Mouse (Mus musculus): ENCODE results near the gene Evi2b.

Gene Evi2b

DNA sequence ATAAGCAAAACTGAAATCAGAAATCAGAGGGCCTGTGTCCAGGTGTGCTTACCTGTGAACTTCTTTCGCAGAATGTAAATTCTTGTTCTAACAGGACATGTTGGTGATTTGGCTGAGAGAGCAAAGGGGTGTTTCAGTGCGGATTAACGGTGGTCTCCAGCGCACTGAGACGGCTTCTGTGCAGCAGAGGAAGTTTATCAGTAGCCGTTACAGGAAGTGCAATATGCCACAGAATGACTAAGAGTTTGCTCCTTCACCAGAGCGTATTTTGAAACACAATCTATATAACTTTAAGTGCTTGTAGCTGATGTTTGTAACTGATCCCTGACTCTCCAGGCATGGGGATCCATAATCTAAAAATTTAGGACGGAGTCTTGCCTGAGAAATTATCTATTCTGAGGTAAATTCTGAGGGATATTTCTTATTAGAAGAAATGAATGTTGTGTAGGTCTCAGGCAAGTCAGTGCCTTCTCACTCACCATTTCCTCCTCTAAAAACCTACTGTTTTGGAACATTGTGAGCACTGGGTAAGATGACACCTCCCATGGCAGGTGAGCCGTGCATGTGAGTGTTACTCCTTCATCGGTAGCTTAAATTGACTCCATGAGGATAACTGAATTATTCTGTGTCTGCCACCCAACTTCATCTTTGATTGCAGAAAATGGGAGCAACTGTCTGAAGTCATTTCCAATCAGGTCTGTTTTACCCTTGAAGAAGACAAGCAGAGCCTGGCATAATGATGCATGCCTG, at the start of gene Evi2b:
Gene Evi2b, minus strand, starts transcription at position 203 of the 750 bp plus-strand sequence.
- peak; percentile 44 to 53 for DNase-seq (ENCODE audit: low spot score in 2 of 2)

GRCm38 (mm10) chr11:79570319-79570718, 46.8 kb upstream of the Evi2b start:
- no peak for DNase-seq (ENCODE audit: low spot score in 2 of 2)

DNA sequence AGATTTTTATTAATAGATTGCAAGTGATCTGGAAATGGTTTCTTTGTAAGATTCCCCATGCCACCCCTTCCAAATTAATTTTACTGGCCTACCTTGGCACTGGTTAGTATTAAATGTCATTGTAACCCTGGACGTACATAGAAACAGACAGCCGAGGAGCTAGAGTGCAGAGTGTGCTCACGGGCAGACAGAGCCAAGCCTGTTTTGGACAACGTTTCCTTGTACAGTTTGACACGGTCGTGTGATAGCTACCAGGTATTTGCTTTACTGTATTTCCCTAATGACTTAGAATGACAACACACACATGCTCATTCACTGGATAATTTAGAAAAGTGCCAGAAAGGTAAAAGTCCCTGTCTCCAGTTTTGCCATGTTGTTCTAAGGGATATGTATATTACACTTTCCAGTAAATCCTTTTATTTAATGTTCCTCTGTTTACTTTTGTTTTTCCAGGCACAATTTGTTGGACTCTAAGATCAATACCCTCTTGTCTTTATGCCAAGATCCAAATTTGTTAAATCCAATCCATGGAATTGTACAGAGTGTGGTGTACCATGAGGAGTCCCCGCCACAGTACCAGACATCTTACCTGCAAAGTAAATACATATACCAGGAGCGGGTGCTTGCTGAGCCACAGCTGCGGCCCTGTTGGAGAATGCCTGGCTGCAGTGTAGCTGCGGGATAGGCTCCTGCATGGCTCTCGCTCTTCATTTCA, 44.8 kb upstream of the Evi2b start:
- no peak for DNase-seq (ENCODE audit: low spot score in 2 of 2)

GRCm38 (mm10) chr11:79566947-79567346, 43.4 kb upstream of the Evi2b start:
- DNase-seq (ENCODE audit: low spot score in 2 of 2): no peak

DNA sequence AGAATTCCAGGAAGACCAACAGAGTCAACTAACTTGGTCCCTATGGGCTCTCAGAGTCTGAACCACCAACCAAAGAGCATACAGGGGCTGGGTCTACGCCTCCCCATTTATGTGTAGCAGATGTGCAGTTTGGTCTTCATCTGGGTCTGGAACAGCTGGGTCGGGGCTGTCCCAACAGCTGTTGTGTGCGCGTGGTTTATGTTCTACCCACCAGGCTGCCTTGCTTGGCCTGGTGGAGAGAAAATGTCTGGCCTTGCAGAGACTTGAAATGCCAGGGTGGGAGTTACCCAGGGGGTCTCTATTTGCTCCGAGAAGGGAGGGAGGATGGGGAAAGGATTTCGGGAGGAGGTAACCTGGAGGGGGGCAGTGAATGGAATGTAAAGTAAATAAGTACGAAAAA, 39.9 kb upstream of the Evi2b start:
- no peak for DNase-seq (ENCODE audit: low spot score in 2 of 2)

- DNase-seq (ENCODE audit: low spot score in 2 of 2): no peak
Observed at GRCm38 (mm10) chr11:79560536-79560935, 37.0 kb upstream of the Evi2b start.

GRCm38 (mm10) chr11:79552622-79553021, 29.1 kb upstream of the Evi2b start:
- DNase-seq (ENCODE audit: low spot score in 2 of 2): no peak

GRCm38 (mm10) chr11:79536293-79536692, 12.7 kb upstream of the Evi2b start:
- no peak for DNase-seq (ENCODE audit: low spot score in 2 of 2)

DNA sequence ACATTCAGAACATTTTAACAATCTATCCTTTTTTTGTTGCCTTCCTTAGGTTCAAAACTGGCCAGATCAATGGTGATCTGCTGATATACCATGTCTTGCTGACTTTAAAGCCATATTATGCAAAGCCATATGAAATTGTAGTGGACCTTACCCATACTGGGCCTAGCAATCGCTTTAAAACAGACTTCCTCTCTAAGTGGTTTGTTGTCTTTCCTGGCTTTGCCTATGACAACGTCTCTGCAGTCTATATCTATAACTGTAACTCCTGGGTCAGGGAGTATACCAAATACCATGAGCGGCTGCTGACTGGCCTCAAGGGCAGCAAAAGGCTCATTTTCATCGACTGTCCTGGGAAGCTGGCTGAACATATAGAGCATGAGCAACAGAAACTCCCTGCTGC, 12.0 kb upstream of the Evi2b start:
- DNase-seq (ENCODE audit: low spot score in 2 of 2): no peak

GRCm38 (mm10) chr11:79533950-79534690, 10.6 kb upstream of the Evi2b start:
- DNase-seq (ENCODE audit: low spot score in 2 of 2): no peak

DNA sequence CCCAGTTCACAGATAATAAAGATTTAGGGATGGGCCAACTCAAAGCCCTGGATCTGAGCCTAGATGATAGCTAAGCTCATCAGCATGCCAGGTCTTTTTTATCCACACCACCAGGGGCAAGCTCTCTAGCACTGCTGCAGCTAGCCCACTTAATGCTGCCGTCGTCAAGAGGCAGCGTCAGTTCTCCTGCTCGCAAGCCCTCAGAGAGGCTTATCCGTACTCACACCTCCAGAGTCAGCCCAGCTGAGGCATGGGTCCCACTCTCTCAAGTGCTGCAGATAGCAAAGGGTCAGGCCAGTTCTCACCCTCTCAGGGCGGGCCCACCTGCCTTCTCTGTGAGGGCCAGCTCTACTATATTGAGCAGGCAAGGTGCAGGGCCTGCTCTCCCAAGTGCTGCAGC, 9.7 kb upstream of the Evi2b start:
- no peak for DNase-seq (ENCODE audit: low spot score in 2 of 2)

- no peak for DNase-seq (ENCODE audit: low spot score in 2 of 2)
Observed at GRCm38 (mm10) chr11:79531485-79531884, 7.9 kb upstream of the Evi2b start.

DNA sequence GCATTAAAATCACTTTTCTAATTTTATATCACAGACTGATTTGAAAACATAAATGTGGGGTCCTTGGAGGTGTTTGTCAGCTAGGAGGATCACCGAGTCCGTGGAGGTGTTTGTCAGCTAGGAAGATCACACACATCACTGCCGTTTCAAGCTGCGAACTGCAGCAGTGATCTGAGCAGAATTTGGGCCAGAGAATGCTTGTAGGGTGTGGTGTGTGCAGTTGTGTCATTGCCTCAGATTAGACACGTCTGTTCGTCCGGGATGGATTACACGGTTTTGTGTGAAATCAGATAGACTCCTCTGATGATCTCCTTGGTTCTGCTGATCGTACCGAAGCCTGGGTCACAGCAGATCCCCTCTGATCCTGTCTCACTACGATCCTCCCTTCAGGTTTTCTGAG, 7.2 kb upstream of the Evi2b start:
- DNase-seq (ENCODE audit: low spot score in 2 of 2): no peak

DNA sequence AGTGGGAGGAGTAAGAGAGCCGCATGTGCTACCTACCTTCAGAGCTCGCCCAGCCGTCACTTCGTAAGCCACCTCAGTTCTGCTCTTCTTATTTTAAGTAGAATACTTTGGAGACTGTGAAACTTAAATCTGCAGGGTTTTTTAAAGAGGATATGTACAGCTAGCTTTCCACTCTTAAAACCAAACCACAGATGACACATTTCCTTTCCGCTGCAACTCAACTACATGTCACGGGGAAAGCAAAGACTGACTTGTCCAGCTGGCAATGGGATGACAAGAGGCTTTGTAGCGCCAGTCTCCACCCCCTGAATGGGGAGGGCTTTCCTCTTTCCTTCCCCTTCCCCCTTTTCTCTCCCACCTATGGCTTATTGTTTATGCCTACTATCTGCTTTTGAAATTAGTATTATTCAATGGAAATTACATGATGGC, 6.8 kb upstream of the Evi2b start, which contains the start of the genes Evi2 and Evi2a:
Gene Evi2, minus strand, starts transcription at position 257 of the 429 bp plus-strand sequence.
Gene Evi2a, minus strand, starts transcription at position 277 of the 429 bp plus-strand sequence.
- DNase-seq (ENCODE audit: low spot score in 2 of 2): peak in 1 of 2 experiments; percentile 38

- no peak for DNase-seq (ENCODE audit: low spot score in 2 of 2)
Observed at GRCm38 (mm10) chr11:79529736-79530135, 6.2 kb upstream of the Evi2b start.

DNA sequence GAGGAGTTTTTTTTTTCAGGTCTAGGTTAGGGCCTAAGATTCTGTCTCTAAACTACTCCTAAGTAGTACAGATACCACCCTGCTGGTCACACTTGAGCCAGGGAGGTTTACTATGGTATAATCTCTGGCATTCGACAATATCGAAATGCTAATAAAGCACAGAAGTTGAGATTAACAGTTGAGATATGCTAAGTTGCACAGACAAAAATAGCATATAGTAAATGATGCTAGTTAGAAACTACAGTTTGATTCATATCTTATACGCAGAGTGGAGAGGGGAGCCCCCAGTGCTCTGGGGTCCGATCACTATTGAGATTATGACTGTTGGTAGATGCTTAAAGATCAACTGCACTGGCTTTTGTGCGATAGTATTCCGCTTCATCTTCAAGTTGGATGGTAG, 5.7 kb upstream of the Evi2b start:
- no peak for DNase-seq (ENCODE audit: low spot score in 2 of 2)

- no peak for DNase-seq (ENCODE audit: low spot score in 2 of 2)
Observed at GRCm38 (mm10) chr11:79528601-79529000, 5.0 kb upstream of the Evi2b start.

DNA sequence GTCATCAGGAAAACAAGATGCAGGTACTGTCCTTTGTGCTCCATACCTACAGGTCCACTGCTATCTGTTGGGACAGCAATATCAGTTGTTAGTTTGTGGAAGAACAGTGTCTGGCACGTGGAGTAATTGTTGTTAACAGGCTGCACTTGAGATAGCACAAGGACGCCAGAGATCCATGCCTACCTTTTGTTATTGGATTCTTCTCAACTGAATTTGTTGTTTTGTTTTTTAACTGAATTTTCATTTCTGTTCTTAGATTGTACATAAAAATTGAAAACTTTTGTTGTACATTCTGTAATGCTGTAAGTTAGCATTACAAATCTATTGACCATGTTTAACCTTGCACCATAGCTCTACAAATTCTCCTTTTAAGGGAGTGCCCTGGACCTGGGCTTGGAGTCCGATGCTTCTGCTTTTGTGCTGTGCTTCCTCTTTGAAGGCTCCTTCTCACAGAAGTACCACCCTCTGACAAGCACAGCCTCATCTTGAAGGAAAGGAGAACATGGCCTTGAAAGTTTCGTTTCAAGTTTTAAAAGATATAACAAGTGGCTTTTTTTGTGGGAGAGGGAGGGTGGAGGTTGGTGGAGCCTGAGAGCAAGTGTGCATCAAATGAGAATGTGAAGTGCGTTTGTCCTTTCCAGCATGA, 4.3 kb upstream of the Evi2b start:
- DNase-seq (ENCODE audit: low spot score in 2 of 2): peak in 1 of 2 experiments; percentile 54

DNA sequence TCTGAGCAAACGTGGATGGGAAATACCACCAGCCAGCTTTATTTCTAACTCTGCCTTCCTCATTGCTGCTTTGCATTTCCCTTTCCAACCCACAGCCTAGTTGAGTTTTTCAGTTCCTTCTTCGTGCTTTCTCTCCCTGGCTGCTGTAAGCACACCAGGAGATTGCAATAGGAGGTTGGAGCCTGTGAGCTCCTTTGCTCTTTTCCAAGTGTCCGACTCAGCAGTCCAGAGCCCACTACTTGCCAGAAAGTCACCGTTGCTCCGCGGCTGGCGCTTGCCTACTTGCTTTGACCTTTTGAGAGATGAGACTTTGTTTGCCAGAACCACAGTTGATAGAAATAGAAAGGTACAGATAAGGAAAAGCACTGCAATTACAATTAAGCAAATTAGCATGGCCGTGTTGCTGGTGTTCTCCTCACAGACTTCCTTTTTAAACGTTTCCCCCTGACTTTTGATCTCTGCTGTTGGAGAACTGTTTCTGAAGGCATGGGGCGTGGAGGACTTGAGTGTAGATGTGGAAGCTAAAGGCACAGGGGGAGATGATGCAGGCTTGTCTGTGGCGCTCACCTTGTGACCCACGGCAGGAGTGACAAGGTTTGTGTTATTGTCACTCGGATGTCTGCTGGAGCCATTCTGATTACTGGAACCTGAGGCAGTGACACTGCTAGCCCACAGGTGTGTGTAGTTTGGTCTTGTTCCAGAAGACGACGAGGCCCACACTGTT, 3.6 kb upstream of the Evi2b start:
- peak in 1 of 2 experiments; percentile 35 for DNase-seq (ENCODE audit: low spot score in 2 of 2)

DNA sequence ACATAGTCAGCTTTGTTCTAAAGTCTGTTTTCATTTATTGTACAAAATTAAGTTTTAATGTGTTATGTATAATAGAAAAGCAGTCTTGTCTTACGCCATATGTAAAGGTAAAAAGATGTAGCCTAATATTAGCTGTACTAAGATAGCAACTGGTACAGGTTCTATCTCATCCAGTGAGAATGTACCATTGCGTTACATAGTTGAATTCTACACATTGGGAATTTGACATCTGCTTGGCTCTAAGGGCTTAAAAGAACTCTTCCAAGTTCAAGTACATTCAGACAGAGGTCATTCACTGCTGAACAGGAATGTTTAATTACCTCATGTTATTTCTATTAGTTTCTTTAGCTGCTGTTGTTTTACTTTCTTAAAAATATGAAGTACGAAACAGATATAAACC, 3.0 kb upstream of the Evi2b start:
- no peak for DNase-seq (ENCODE audit: low spot score in 2 of 2)

GRCm38 (mm10) chr11:79524310-79524575, 681 bp upstream of the Evi2b start:
- DNase-seq (ENCODE audit: low spot score in 2 of 2): no peak
